Mouse (Mus musculus): ENCODE results near the gene Hhat.

DNA sequence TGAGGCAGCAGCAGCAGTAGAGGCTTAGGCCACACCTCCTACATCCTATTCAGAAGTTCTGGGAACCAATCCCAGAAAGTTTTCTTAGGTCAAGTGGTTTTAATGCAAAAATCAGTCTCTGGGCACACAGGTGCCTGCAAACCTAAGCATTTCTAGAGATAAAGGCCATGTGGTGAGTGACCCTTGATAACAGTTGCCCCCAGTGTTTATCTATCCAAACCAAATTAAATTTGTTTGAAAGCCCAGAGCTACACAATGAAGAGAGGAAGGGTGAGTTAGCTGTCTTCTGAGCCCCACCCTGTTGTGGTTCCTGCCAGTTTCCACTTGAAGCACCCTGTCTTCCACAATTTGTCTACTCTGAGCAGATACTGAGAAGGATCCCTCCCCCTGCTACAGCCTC lies 109.4 kb downstream of the Hhat start:
- TF ChIP-seq MAX (IDR thresholded peaks at IDR 0.05): no peak
- TF ChIP-seq CTCF (IDR thresholded peaks at IDR 0.05; ENCODE audit: control insufficient read depth, insufficient read depth, insufficient read length): no peak
- no peak for TF ChIP-seq USF1 (IDR thresholded peaks at IDR 0.05; ENCODE audit: low read depth)
- TF ChIP-seq MYOD1 (IDR thresholded peaks at IDR 0.05; ENCODE audit: control insufficient read depth, insufficient read length, low read depth): no peak
- TF ChIP-seq CEBPB (IDR thresholded peaks at IDR 0.05; ENCODE audit: low read depth): no peak
